Mouse (Mus musculus) liver, embryonic 12.5 days (tissue): ENCODE measurements around the gene Rgs11. TPM values are rescaled to one million over a fixed set of nuclear protein-coding genes. Genes with fewer than 3 reads are reported as not detected.

ENCODE experiments used
- ATAC-seq: fragments of 200-750 bp; cut with Nextera tagmentation; 2 replicates; pipeline ENCODE4 v1.8.0; 2017; ENCODE audit warnings: moderate number of reproducible peaks, mild to moderate bottlenecking, moderate library complexity
- H3K27ac ChIP-seq: fragments of 300-500 bp; sonication (generic); 2 replicates; pipeline ENCODE4 v1.5.1; 2016; ENCODE audit warnings: mild to moderate bottlenecking
- H3K27me3 ChIP-seq: fragments of 300-500 bp; sonication (generic); replicated peaks from 2 replicates; pipeline ENCODE4 v1.6.1; 2016; ENCODE audit warnings: mild to moderate bottlenecking, moderate library complexity
- H3K36me3 ChIP-seq: fragments of 300-500 bp; sonication (generic); 2 replicates; pipeline ENCODE4 v1.6.1; 2016; ENCODE audit warnings: mild to moderate bottlenecking, moderate library complexity
- H3K4me1 ChIP-seq: fragments of 300-500 bp; sonication (generic); 2 replicates; pipeline ENCODE4 v1.6.1; 2016
- H3K4me2 ChIP-seq: fragments of 300-500 bp; sonication (generic); 2 replicates; pipeline ENCODE4 v1.6.1; 2016; ENCODE audit warnings: mild to moderate bottlenecking, moderate library complexity
- H3K4me3 ChIP-seq: fragments of 300-500 bp; sonication (generic); 2 replicates; pipeline ENCODE4 v1.5.1; 2016; ENCODE audit warnings: mild to moderate bottlenecking, moderate library complexity
- H3K9ac ChIP-seq: fragments of 300-500 bp; sonication (generic); 2 replicates; pipeline ENCODE4 v1.6.1; 2016; ENCODE audit warnings: mild to moderate bottlenecking, moderate library complexity
- H3K9me3 ChIP-seq: fragments of 300-500 bp; sonication (generic); replicated peaks from 2 replicates; pipeline ENCODE4 v1.6.1; 2016; ENCODE audit warnings: mild to moderate bottlenecking, moderate library complexity
- WGBS: fragments of 180-500 bp; shearing (Covaris S2); methylation state at CpG from one replicate; pipeline ENCODE4 v1.1.7; 2016; ENCODE audit not compliant: insufficient replicate concordance; 5-methylcytosine and 5-hydroxymethylcytosine counted together
- polyA plus RNA-seq: library from polyadenylated mRNA; unstranded; fragments of >200 nt; fragmentation: Nextera tagmentation; extraction: Ambion mirVana; gene quantifications from 2 replicates; pipeline ENCODE4 v1.2.1, GENCODE M21; 2016

The Rgs11 gene
- polyA plus RNA-seq, 1 experiment from 2014 or later, result 1.0 TPM

GRCm38 (mm10) chr17:26232863-26233262 is 30.1 kb downstream of the Rgs11 start:
- Histone ChIP-seq H3K9ac (no peak overlapping the region), H3K4me1 (peaks cover 23% of the 10 kb centered on the region), H3K4me2 (no peak overlapping the region), H3K27me3 (no peaks in the 10 kb centered on the region), H3K36me3 (0 out of 2 replicates have a peak, but pooled peaks cover 3% of the 10 kb centered on the region), H3K9me3 (no peaks in the 10 kb centered on the region), H3K4me3 (no peak overlapping the region), H3K27ac (no peak overlapping the region)
- 58% methylated on average over 8 of the region's 8 CpGs for WGBS
- no peak for ATAC-seq

DNA sequence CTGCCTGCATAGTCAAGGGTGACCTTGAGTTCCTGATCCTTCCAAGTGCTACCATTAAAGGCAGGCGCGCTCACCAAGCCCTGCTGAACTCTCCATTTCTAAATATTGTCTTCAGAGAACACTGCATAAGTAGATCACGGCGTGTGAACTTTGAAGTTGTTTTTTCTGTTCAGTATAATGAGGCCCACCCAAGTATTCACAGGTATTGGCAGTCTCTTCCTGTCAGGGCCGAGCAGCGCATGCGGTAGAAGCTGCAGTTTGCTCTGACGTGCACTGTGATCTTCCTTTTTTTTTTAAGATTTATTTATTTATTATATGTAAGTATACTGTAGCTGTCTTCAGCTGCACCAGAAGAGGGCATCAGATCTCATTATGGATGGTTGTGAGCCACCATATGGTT is 31.6 kb downstream of the Rgs11 start:
- H3K9ac ChIP-seq, result no peak overlapping the region
- 78% methylated on average over 8 of the region's 8 CpGs for WGBS
- 0 out of 2 replicates have a peak, but pooled peaks cover 3% of the 10 kb centered on the region for H3K36me3 ChIP-seq
- no peak overlapping the region for H3K27ac ChIP-seq
- no peak overlapping the region for H3K4me3 ChIP-seq
- peaks cover 37% of the 10 kb centered on the region for H3K4me1 ChIP-seq
- ATAC-seq, result no peak
- H3K9me3 ChIP-seq, result no peaks in the 10 kb centered on the region
- H3K4me2 ChIP-seq, result no peak overlapping the region
- H3K27me3 ChIP-seq, result no peaks in the 10 kb centered on the region

DNA sequence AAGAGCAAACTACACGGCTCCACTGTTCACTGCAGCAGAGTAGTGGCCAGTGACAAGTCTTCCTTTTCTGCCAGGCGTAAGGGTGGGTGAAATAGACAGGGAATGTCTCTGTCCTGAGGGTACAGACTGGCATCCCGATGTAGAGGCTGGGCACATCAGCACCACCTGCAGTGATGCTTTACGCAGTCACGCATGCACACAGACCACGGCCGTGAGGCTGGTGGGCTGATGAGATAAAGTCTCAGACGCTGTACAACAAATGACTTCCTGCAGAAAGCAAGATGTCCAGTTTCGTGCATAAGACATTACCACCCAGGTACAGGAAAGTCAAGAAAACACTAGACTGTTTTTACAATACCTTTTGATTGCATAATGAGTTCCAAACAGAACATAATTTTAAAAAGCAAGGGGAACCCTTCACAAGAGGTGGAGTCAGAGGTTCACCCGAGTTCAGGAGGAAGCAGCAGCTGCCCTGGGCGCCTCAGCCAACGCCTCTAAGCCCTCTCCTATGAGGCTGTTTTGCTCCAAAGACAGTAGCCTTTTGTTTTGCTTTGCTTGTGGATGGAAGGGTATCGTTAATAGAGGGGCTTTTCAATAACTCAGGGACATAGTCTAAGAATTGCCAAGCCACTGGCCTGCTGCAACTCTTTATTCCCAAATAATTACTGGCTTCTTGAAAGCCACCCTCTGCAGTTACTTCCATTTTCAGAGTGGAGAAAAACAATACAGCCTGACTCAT is 32.5 kb downstream of the Rgs11 start:
- no peak overlapping the region for H3K4me3 ChIP-seq
- no peaks in the 10 kb centered on the region for H3K9me3 ChIP-seq
- H3K36me3 ChIP-seq, result 0 out of 2 replicates have a peak, but pooled peaks cover 3% of the 10 kb centered on the region
- H3K27me3 ChIP-seq, result no peaks in the 10 kb centered on the region
- WGBS, result 41% methylated on average over 13 of the region's 13 CpGs
- no peak overlapping the region for H3K4me2 ChIP-seq
- no peak overlapping the region for H3K9ac ChIP-seq
- no peak overlapping the region for H3K27ac ChIP-seq
- H3K4me1 ChIP-seq, result peaks cover 46% of the 10 kb centered on the region
- no peak for ATAC-seq

- H3K4me2 ChIP-seq, result 0 out of 2 replicates have a peak overlapping the region, but pooled peaks have one; percentile 27
- no peak overlapping the region for H3K4me3 ChIP-seq
- H3K27ac ChIP-seq, result no peak overlapping the region
- no peaks in the 10 kb centered on the region for H3K9me3 ChIP-seq
- H3K9ac ChIP-seq, result no peak overlapping the region
- no peaks in the 10 kb centered on the region for H3K27me3 ChIP-seq
- ATAC-seq, result peak; percentile 40
- 0 out of 2 replicates have a peak, but pooled peaks cover 2% of the 10 kb centered on the region for H3K36me3 ChIP-seq
- 48% methylated on average over 10 of the region's 10 CpGs for WGBS
- peaks cover 67% of the 10 kb centered on the region for H3K4me1 ChIP-seq
Measured at GRCm38 (mm10) chr17:26237667-26238066, 34.9 kb downstream of the Rgs11 start.

DNA sequence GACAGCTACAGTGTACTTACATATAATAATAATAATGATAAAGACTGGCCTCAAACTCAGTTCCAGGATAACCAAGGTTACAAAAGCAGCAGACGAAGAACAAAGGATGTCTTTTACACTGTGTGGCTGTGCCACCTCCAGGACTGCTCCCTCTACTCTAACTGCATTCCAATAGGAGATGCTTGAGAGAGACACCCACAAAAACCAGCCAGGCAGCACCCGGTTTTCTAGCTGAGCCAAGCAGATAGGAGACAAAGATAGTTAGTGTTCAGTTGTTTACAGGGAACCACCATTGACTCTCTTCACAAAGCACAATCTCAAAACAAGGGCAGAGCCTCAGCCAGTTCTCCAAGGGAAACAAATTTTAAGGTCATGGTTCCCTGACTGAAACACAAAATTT is 36.8 kb downstream of the Rgs11 start:
- no peak for ATAC-seq
- WGBS, result 51% methylated on average over 2 of the region's 2 CpGs
- no peaks in the 10 kb centered on the region for H3K36me3 ChIP-seq
- no peak overlapping the region for H3K9ac ChIP-seq
- H3K4me1 ChIP-seq, result peaks cover 85% of the 10 kb centered on the region
- H3K27me3 ChIP-seq, result no peaks in the 10 kb centered on the region
- peak overlapping the region; percentile 53 for H3K27ac ChIP-seq
- H3K4me2 ChIP-seq, result peak overlapping the region; percentile 24
- H3K4me3 ChIP-seq, result no peak overlapping the region
- no peaks in the 10 kb centered on the region for H3K9me3 ChIP-seq

GRCm38 (mm10) chr17:26240120-26240790 is 37.5 kb downstream of the Rgs11 start:
- Histone ChIP-seq H3K4me3 (no peak overlapping the region), H3K27ac (peak overlapping the region; percentile 53; the same call in 1 of the 2 replicates), H3K9me3 (no peaks in the 10 kb centered on the region), H3K9ac (no peak overlapping the region), H3K36me3 (no peaks in the 10 kb centered on the region), H3K4me2 (peak overlapping the region; percentile 24), H3K27me3 (no peaks in the 10 kb centered on the region), H3K4me1 (peaks cover 81% of the 10 kb centered on the region)
- ATAC-seq, result no peak
- 18% methylated on average over 6 of the region's 6 CpGs for WGBS

- no peaks in the 10 kb centered on the region for H3K36me3 ChIP-seq
- H3K9ac ChIP-seq, result no peak overlapping the region
- ATAC-seq, result no peak
- H3K4me2 ChIP-seq, result 0 out of 2 replicates have a peak overlapping the region, but pooled peaks have one; percentile 13
- no peaks in the 10 kb centered on the region for H3K27me3 ChIP-seq
- H3K4me1 ChIP-seq, result peaks cover 73% of the 10 kb centered on the region
- WGBS, result 61% methylated on average over 6 of the region's 6 CpGs
- peak overlapping the region; percentile 53 for H3K27ac ChIP-seq
- no peak overlapping the region for H3K4me3 ChIP-seq
- H3K9me3 ChIP-seq, result no peaks in the 10 kb centered on the region
Measured at GRCm38 (mm10) chr17:26240990-26241389, 38.2 kb downstream of the Rgs11 start.

DNA sequence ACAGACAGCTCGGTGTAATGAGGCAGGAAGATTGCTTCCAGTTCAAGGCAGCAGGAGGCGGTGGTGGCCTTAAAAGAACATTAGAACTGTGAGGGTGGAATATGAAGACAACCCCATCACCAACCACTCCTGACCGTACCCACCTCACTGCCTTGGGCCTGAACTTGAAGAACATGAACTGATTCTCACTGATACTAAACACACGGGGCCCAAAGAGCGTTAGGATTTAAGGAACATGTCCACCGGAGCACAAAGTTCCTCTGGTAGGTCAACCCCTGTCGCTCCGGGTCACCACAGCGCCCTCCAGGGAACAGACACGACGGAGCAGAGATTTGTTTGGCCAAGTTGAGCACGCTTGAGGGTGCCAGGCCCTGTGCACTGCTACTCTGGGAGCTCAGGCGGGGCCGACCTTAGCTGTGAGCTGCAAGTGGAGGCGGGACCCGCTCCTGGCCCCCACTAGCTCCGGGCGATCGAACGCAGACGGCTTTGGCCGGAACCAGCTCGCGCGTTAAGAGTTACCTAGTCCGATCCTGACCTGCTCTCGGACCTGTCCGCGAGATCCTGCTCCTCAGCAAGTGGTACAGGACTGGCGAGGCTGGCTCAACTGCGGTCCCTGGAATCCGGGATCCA is 40.8 kb downstream of the Rgs11 start:
- Histone ChIP-seq H3K4me2 (peak overlapping the region; percentile 97), H3K4me1 (peaks cover 55% of the 10 kb centered on the region), H3K27me3 (0 out of 2 replicates have a peak, but pooled peaks cover 3% of the 10 kb centered on the region), H3K4me3 (peak overlapping the region; percentile 75), H3K27ac (peak overlapping the region; percentile 76), H3K36me3 (no peaks in the 10 kb centered on the region), H3K9me3 (no peaks in the 10 kb centered on the region), H3K9ac (peak overlapping the region; percentile 70)
- whole genome bisulfite sequencing, result under 1% methylated on average over 32 of the region's 32 CpGs
- peak; percentile 72 for ATAC-seq

GRCm38 (mm10) chr17:26244101-26244841 is 41.5 kb downstream of the Rgs11 start, which contains the start of gene Fam234a:
Gene Fam234a (minus strand): TSS chr17:26244242.
- peak within 1 kb of the TSS; percentile 75 for H3K4me3 ChIP-seq
- H3K27ac ChIP-seq, result peak within 1 kb of the TSS; percentile 76
- H3K27me3 ChIP-seq, result 0 out of 2 replicates have a peak, but pooled peaks cover 3% of the 10 kb centered on the region
- ATAC-seq, result peak; percentile 94
- H3K9me3 ChIP-seq, result no peaks in the 10 kb centered on the region
- H3K9ac ChIP-seq, result peak within 1 kb of the TSS; percentile 70
- H3K4me1 ChIP-seq, result peaks cover 49% of the 10 kb centered on the region
- no peaks in the 10 kb centered on the region for H3K36me3 ChIP-seq
- WGBS, result 5% methylated on average over 33 of the region's 33 CpGs
- H3K4me2 ChIP-seq, result peak within 1 kb of the TSS; percentile 97

GRCm38 (mm10) chr17:26251886-26252538 is 49.3 kb downstream of the Rgs11 start:
- peaks cover 27% of the 10 kb centered on the region for H3K36me3 ChIP-seq
- peaks cover 28% of the 10 kb centered on the region for H3K4me1 ChIP-seq
- H3K4me2 ChIP-seq, result peak overlapping the region; percentile 85
- peak overlapping the region; percentile 97 for H3K9ac ChIP-seq
- ATAC-seq, result no peak
- H3K4me3 ChIP-seq, result peak overlapping the region; percentile 98
- no peaks in the 10 kb centered on the region for H3K9me3 ChIP-seq
- H3K27ac ChIP-seq, result peak overlapping the region; percentile 98
- 52% methylated on average over 4 of the region's 4 CpGs for WGBS
- 0 out of 2 replicates have a peak, but pooled peaks cover 3% of the 10 kb centered on the region for H3K27me3 ChIP-seq
